Mouse (Mus musculus) stomach, postnatal 0 days (tissue): Measurements from ENCODE around the gene Kcnab2.

Source experiments
- CTCF ChIP-seq: IDR thresholded peaks from 2 replicates; pipeline ENCODE4 v1.5.1; 2016; ENCODE audit warnings: antibody characterized with exemption, low read depth, mild to moderate bottlenecking, moderate library complexity
- EP300 ChIP-seq: optimal IDR thresholded peaks from 2 replicates; pipeline ENCODE3; 2016; ENCODE audit warnings: antibody characterized with exemption

DNA sequence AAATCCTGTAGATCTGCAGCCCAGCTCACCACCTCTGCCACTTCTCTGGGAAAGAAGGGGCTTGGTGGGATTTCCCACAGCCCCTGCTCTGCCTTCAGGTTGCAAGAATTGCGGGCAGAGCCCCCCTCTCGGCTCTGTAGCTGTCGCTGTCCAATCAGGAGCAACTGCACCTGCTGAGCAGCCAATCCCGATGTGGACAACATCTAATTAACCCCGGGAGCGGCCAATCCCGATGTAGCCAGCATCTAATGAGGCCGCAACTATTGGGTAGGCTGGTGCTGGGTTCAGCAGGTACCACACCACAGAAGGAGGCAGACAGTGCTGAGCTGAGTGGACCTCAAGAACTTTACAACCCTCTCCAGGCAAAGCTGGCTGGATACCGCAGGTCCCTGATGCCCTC, 36.1 kb downstream of the Kcnab2 start:
- TF ChIP-seq CTCF, result no peak
- no peak for TF ChIP-seq EP300
